Mouse (Mus musculus) embryonic facial prominence, embryonic 11.5 days (tissue): Measurements from ENCODE around the gene Bcam. TPM values are rescaled to one million over a fixed set of nuclear protein-coding genes. Genes with fewer than 3 reads are reported as not detected.

Source experiments
- ATAC-seq: fragments of 200-750 bp; cut with Nextera tagmentation; replicated peaks from 2 replicates; pipeline ENCODE4 v1.8.0; 2017; ENCODE audit warnings: low read depth; ENCODE audit not compliant: insufficient number of reproducible peaks, low FRiP score, low TSS enrichment
- DNase-seq: peaks from one replicate; pipeline ENCODE4 v3.0.0-alpha.2; 2015; ENCODE audit warnings: low spot score
- H3K27ac ChIP-seq: fragments of 300-500 bp; sonication (generic); replicated peaks from 2 replicates; pipeline ENCODE4 v1.5.1; 2014; ENCODE audit warnings: mild to moderate bottlenecking, low read depth, low read length, control low read depth
- H3K27me3 ChIP-seq: fragments of 300-500 bp; sonication (generic); 2 replicates; pipeline ENCODE4 v1.6.1; 2014; ENCODE audit warnings: mild to moderate bottlenecking, low read length, moderate library complexity, mixed read lengths; ENCODE audit not compliant: control insufficient read depth, insufficient read depth
- H3K36me3 ChIP-seq: fragments of 300-500 bp; sonication (generic); replicated peaks from 2 replicates; pipeline ENCODE4 v1.6.1; 2014; ENCODE audit warnings: low read depth, mild to moderate bottlenecking, low read length, moderate library complexity, mixed read lengths; ENCODE audit not compliant: control insufficient read depth, insufficient read depth
- H3K4me1 ChIP-seq: fragments of 300-500 bp; sonication (generic); 2 replicates; pipeline ENCODE4 v1.6.1; 2014; ENCODE audit warnings: low read length, mixed read lengths; ENCODE audit not compliant: control insufficient read depth, insufficient read depth
- H3K4me2 ChIP-seq: fragments of 300-500 bp; sonication (generic); 2 replicates; pipeline ENCODE4 v1.6.1; 2014; ENCODE audit warnings: low read depth, mild to moderate bottlenecking, control low read depth, low read length, moderate library complexity
- H3K4me3 ChIP-seq: fragments of 300-500 bp; sonication (generic); 2 replicates; pipeline ENCODE4 v1.5.1; 2014; ENCODE audit warnings: low read depth, low read length, control low read depth
- H3K9ac ChIP-seq: fragments of 300-500 bp; sonication (generic); replicated peaks from 2 replicates; pipeline ENCODE4 v1.6.1; 2014; ENCODE audit warnings: mild to moderate bottlenecking, control low read depth, low read length
- H3K9me3 ChIP-seq: fragments of 300-500 bp; sonication (generic); replicated peaks from 2 replicates; pipeline ENCODE4 v1.6.1; 2016; ENCODE audit warnings: mild to moderate bottlenecking, low read length, inconsistent platforms, mixed read lengths; ENCODE audit not compliant: control insufficient read depth
- WGBS: fragments of 180-500 bp; shearing (Covaris S2); extraction: QIAGEN DNeasy Blood & Tissue Kit; methylation state at CpG from one replicate; pipeline ENCODE4 v1.1.7; 2014; 5-methylcytosine and 5-hydroxymethylcytosine counted together
- polyA plus RNA-seq: library from polyadenylated mRNA; unstranded; fragments of >200 nt; fragmentation: Nextera tagmentation; extraction: Ambion mirVana; gene quantifications from 2 replicates; pipeline ENCODE4 v1.2.1, GENCODE M21; 2014

The Bcam gene
- polyA plus RNA-seq, 1 experiment from 2014 or later, result 43.8 TPM

DNA sequence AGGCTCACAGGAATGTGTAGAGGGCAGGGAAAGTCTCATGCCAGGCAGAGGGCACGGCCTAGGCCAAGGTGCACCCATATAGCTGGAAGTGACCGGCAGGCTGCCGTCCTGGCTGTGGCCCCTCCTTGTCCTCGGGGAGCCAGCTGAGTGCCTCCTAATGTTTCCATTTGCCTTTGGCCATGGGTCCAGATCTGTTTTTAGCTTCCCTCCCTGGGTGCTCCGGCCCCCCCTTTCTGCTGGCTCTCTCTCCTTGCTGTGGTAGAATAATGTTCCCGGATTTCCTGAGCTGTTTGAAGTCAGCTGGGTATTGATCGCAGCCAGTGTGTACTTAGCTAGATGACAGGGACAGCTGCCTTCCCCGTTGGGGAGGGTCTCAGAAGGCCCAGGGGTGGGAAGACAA, 12.8 kb upstream of the Bcam start:
- H3K4me2 ChIP-seq, result no peak overlapping the region
- no peaks in the 10 kb centered on the region for H3K27me3 ChIP-seq
- no peak overlapping the region for H3K27ac ChIP-seq
- no peaks in the 10 kb centered on the region for H3K4me1 ChIP-seq
- H3K4me3 ChIP-seq, result no peak overlapping the region
- H3K9me3 ChIP-seq, result no peaks in the 10 kb centered on the region
- DNase-seq (no peak), ATAC-seq (no peak)
- H3K9ac ChIP-seq, result no peak overlapping the region
- no peaks in the 10 kb centered on the region for H3K36me3 ChIP-seq
- 82% methylated on average over 8 of the region's 8 CpGs for WGBS

DNA sequence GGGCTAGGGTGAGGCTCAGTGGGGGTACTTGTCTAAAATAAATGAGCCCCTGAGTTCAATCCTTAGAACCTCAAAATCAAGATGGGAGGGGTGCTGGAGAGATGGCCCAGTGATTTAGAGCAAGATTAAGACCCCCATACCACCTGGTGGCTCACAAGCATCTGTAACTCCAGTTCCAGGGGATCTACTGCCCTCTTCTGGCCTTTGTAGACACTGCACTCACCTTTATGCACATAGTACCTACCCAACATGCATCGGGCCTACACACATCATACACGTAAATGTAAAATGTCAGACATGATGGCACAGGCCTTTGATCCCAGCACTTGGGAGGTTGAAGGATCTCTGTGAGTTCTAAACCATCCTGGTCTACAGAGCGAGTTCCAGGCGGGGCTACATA, 11.8 kb upstream of the Bcam start:
- DNase-seq (peak; percentile 33), ATAC-seq (no peak)

DNA sequence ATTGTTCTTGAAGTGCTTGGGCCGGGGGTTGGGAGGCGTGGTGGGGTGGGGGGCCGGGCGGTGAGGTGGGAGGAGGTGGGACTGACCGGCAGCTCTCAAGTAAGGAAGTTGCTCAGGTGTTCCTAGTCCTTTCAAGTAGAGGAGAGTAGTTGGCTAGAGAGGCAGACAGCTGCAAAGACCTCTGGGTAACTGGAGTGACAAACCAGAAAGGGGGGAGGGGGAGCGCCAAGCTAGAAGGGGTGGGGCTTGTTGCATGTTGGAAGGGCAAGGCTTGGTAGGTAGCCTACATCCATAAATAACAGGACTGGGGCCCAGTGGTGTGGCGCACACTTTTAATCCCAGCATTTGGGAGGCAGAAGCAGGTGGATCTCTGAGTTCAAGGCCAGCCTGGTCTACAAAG, 10.9 kb upstream of the Bcam start:
- DNase-seq (no peak), ATAC-seq (no peak)
- Histone ChIP-seq H3K4me1 (no peaks in the 10 kb centered on the region), H3K27me3 (no peaks in the 10 kb centered on the region), H3K27ac (no peak overlapping the region), H3K4me3 (no peak overlapping the region), H3K36me3 (no peaks in the 10 kb centered on the region), H3K9ac (no peak overlapping the region), H3K9me3 (no peaks in the 10 kb centered on the region), H3K4me2 (no peak overlapping the region)
- 87% methylated on average over 7 of the region's 7 CpGs for WGBS

More for the DNA sequence above, 11.8 kb upstream of the Bcam start:
- no peak overlapping the region for H3K4me2 ChIP-seq
- no peaks in the 10 kb centered on the region for H3K36me3 ChIP-seq
- no peaks in the 10 kb centered on the region for H3K4me1 ChIP-seq
- H3K9me3 ChIP-seq, result no peaks in the 10 kb centered on the region
- no peak overlapping the region for H3K9ac ChIP-seq
- WGBS, result 95% methylated on average over 4 of the region's 4 CpGs
- no peak overlapping the region for H3K27ac ChIP-seq
- H3K27me3 ChIP-seq, result no peaks in the 10 kb centered on the region
- no peak overlapping the region for H3K4me3 ChIP-seq

DNA sequence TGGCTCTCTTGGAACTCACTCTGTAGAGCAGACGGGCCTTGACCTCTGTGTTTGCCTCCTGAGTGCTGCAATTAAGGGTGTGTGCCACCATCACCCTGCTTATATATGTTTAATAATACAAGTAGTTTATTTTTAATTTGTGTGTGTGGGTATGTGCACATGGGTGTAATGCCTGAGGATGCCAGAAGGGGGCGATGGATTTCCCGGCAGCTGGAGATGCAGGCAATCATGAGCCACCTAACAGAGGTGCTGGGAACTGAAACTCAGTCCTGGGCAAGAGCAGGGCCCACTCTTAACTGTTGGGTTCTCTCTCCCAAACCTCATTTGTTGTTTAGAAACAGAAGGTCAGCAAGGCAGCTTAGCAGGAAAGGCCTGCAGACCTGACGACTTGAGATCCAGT, 9.1 kb upstream of the Bcam start:
- no peaks in the 10 kb centered on the region for H3K9me3 ChIP-seq
- H3K27ac ChIP-seq, result no peak overlapping the region
- H3K27me3 ChIP-seq, result no peaks in the 10 kb centered on the region
- H3K4me2 ChIP-seq, result no peak overlapping the region
- H3K4me3 ChIP-seq, result no peak overlapping the region
- H3K4me1 ChIP-seq, result no peaks in the 10 kb centered on the region
- DNase-seq (no peak), ATAC-seq (no peak)
- no peaks in the 10 kb centered on the region for H3K36me3 ChIP-seq
- 80% methylated on average over 4 of the region's 4 CpGs for WGBS
- no peak overlapping the region for H3K9ac ChIP-seq

DNA sequence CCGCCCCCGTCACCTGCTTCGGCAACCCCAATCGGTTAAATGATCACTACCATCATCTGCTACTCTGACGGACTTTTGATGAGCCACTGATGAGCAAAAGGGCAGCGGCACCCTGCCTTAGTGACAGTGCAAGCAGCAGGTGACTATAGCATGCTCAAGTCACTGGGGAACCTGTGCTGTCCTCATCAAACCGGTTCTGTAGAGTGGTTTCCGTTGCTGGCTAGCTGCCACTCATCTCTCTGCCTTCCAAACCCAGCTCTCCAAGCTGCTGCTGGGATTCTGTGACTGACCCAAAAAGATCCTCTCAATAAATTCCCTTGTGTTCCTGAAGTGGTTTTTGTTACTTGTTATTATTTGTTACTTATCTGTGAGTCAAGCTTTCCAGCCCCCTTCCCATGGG, 7.8 kb upstream of the Bcam start:
- H3K36me3 ChIP-seq, result no peaks in the 10 kb centered on the region
- no peak overlapping the region for H3K4me2 ChIP-seq
- H3K4me1 ChIP-seq, result no peaks in the 10 kb centered on the region
- no peak overlapping the region for H3K4me3 ChIP-seq
- H3K27ac ChIP-seq, result no peak overlapping the region
- H3K9me3 ChIP-seq, result no peaks in the 10 kb centered on the region
- 83% methylated on average over 8 of the region's 8 CpGs for WGBS
- no peaks in the 10 kb centered on the region for H3K27me3 ChIP-seq
- DNase-seq (no peak), ATAC-seq (no peak)
- H3K9ac ChIP-seq, result no peak overlapping the region

DNA sequence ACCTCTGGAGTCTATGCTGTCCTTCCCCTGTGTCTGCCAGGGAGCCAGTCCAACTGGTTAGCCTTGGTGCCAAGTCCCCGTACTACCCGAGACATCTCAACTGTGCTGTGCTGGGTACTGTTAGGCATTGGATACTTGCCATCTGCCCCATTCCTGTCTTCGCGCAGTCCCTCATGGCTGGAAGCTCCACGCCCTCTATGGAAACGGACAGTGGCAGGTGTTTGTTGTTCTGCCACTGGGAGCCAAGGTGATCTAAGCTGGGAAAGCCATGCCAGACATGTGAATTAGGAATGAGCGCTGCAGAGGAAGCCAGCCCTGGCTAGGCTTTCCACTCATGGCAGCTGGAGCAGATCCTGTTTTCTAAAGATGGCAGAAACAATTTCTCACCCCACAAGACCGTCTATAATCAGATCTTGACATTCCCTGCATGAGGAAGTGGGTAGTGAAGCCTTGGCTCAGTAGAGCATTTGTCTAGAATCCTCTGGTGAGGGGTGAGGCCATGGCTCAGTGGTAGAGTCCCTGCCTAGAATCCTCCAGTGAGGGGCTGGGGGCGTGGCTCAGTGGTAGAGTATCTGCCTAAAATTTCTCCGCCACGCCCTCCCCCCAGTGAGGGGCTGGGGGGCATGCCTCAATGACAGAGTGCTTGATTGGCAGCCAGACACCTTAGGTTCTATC, 6.4 kb upstream of the Bcam start:
- Histone ChIP-seq H3K9ac (no peak overlapping the region), H3K36me3 (no peaks in the 10 kb centered on the region), H3K27me3 (no peaks in the 10 kb centered on the region), H3K27ac (no peak overlapping the region), H3K9me3 (no peaks in the 10 kb centered on the region), H3K4me3 (no peak overlapping the region), H3K4me2 (no peak overlapping the region), H3K4me1 (no peaks in the 10 kb centered on the region)
- DNase-seq, result no peak
- ATAC-seq, result no peak
- 89% methylated on average over 11 of the region's 11 CpGs for WGBS

DNA sequence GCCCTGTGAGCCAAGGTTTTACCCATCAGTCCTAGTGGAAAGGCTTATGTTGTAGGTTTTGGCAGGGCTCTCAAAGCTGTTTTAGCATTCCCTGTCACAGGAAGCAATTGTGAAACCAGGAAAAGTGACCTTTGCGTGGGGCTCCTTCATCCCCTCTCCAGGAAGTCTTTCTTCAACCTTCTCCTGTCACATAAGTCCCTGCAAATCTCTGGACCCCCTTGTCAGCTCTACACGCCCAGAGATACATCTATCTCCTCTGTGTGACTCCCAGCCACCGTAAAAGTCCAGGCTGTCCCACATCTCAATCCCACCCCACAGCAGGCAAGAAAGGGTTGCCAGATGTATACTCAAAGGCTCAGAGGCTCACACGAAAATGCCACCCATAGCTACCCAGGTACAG, 866 bp upstream of the Bcam start:
- H3K4me2 ChIP-seq, result no peak overlapping the region

DNA sequence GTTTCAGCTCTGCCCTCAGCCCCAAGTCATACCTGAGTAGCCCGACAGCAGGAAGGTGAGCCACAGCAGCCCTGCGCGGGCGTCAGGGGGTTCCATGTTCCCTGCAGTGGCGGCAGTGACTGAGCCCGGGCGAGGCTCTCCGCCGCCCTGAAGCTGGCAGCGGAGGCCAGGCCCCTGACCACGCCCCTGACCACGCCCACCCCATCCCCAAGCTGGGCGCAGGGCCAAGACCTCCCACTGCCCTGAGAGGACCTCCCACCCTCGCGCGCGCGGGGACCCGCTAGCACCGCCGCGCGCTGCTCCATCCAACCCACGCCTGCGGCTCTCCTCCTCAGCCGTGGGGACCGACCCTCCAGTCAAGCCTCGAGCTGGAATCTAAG, 451 bp downstream of the Bcam start:
- Histone ChIP-seq H3K9me3 (no peaks in the 10 kb centered on the region), H3K36me3 (no peaks in the 10 kb centered on the region), H3K27ac (peak overlapping the region; percentile 47; the same call in 1 of the 2 replicates), H3K4me3 (peak overlapping the region; percentile 34), H3K4me1 (peaks cover 14% of the 10 kb centered on the region), H3K9ac (peak overlapping the region; percentile 62), H3K4me2 (peak overlapping the region; percentile 82), H3K27me3 (peaks cover 5% of the 10 kb centered on the region; the same call in 1 of the 2 replicates)
- DNase-seq (peak; percentile 90), ATAC-seq (peak; percentile 74)
- 0% methylated on average over 27 of the region's 28 CpGs for WGBS

More for the DNA sequence above, 866 bp upstream of the Bcam start:
- ATAC-seq (no peak), DNase-seq (no peak)
- Histone ChIP-seq H3K27ac (no peak overlapping the region), H3K4me1 (peaks cover 14% of the 10 kb centered on the region), H3K9me3 (no peaks in the 10 kb centered on the region), H3K36me3 (no peaks in the 10 kb centered on the region), H3K27me3 (peaks cover 5% of the 10 kb centered on the region; the same call in 1 of the 2 replicates), H3K9ac (no peak overlapping the region), H3K4me3 (no peak overlapping the region)
- 60% methylated on average over 4 of the region's 4 CpGs for WGBS
